Comparison of ENCODE assay signal across 9 mouse cellular contexts in genomic region chr6:85187340-85188211, GRCm38 (mm10). TPM values are rescaled to one million over a fixed set of nuclear protein-coding genes. Genes with fewer than 3 reads are reported as not detected.
DNase-seq lines count a peak whose midpoint lies in the region; ATAC-seq and TF ChIP-seq lines count a peak whose summit lies in the region.
"Had no signal": no experiment of that assay in that cellular context is flagged by ENCODE, and none has a peak within 500 bp of the region (broad histone marks: within the 10 kb centered on the region; RNA-seq: fewer than 3 reads in every experiment).

Gene Emx1 (plus strand): TSS chr6:85187438.

- under 1% methylated on average over 25 of the region's 81 CpGs for WGBS in embryonic facial prominence, embryonic 14.5 days
- WGBS in intestine, embryonic 15.5 days: 1% methylated on average over 81 of the region's 81 CpGs
- WGBS in stomach, embryonic 15.5 days: under 1% methylated on average over 80 of the region's 81 CpGs

- H3K36me3 ChIP-seq in embryonic facial prominence, embryonic 14.5 days (ENCODE audit: control insufficient read depth, insufficient read depth, low read length): no peaks in the 10 kb centered on the region
- no peaks in the 10 kb centered on the region for H3K36me3 ChIP-seq in intestine, embryonic 15.5 days
- H3K36me3 ChIP-seq in stomach, embryonic 15.5 days: no peaks in the 10 kb centered on the region

- peak; percentile 67 for ATAC-seq in embryonic facial prominence, embryonic 14.5 days (ENCODE audit: low read depth)
- peak; percentile 83 for ATAC-seq in intestine, embryonic 15.5 days
- peak; percentile 75 for ATAC-seq in stomach, embryonic 15.5 days (ENCODE audit: insufficient read depth, low FRiP score, low read depth)
- ATAC-seq in megakaryocyte-erythroid progenitor cell, adult 5-6 weeks (replicated peaks; ENCODE audit: low FRiP score, low TSS enrichment, poor library complexity, severe bottlenecking): no peak

- TF ChIP-seq CTCF in gastrocnemius, adult 2 months (IDR thresholded peaks at IDR 0.05): no peak

- peak within 1 kb of the TSS; percentile 73 for H3K4me2 ChIP-seq in embryonic facial prominence, embryonic 14.5 days (ENCODE audit: low read depth, low read length)
- peak within 1 kb of the TSS; percentile 86 for H3K4me2 ChIP-seq in intestine, embryonic 15.5 days (replicated peaks)
- peak within 1 kb of the TSS; percentile 82 for H3K4me2 ChIP-seq in stomach, embryonic 15.5 days

- DNase-seq in gastrocnemius, adult 2 months: no peak
- no peak for DNase-seq in gastrocnemius, postnatal 4 days (ENCODE audit: low spot score in 2 of 2)
- peak; percentile 31 for DNase-seq in embryonic facial prominence, embryonic 14.5 days (ENCODE audit: low spot score)
- peak; percentile 59 to 69 for DNase-seq in left cerebral cortex, postnatal 14 days (ENCODE audit: low spot score in 2 of 2)
- peak; percentile 27 to 54 for DNase-seq in lung, postnatal 4 days

- H3K27ac ChIP-seq in gastrocnemius, adult 2 months: no peak within 1 kb of the TSS
- H3K27ac ChIP-seq in embryonic facial prominence, embryonic 14.5 days (replicated peaks; ENCODE audit: low read depth, low read length): no peak within 1 kb of the TSS
- H3K27ac ChIP-seq in intestine, embryonic 15.5 days: no peak within 1 kb of the TSS
- no peak within 1 kb of the TSS for H3K27ac ChIP-seq in stomach, embryonic 15.5 days

- intact Hi-C loops in gastrocnemius, adult 2 months (cut with DNase I): no loop called here
- intact Hi-C loops in left cerebral cortex, postnatal 14 days (cut with DNase I): no loop called here

- H3K9ac ChIP-seq in embryonic facial prominence, embryonic 14.5 days (ENCODE audit: low read depth, low read length): peak within 1 kb of the TSS; percentile 37; the same call in 1 of the 2 replicates
- peak within 1 kb of the TSS; percentile 26; the same call in 1 of the 2 replicates for H3K9ac ChIP-seq in intestine, embryonic 15.5 days
- no peak within 1 kb of the TSS for H3K9ac ChIP-seq in stomach, embryonic 15.5 days

- H3K27me3 ChIP-seq in embryonic facial prominence, embryonic 14.5 days (replicated peaks; ENCODE audit: control insufficient read depth, insufficient read depth, low read length): peaks cover 86% of the 10 kb centered on the region
- H3K27me3 ChIP-seq in intestine, embryonic 15.5 days (replicated peaks): peaks cover 78% of the 10 kb centered on the region
- H3K27me3 ChIP-seq in stomach, embryonic 15.5 days (replicated peaks): peaks cover 73% of the 10 kb centered on the region

- H3K9me3 ChIP-seq in embryonic facial prominence, embryonic 14.5 days (ENCODE audit: control insufficient read depth, low read length): no peaks in the 10 kb centered on the region
- no peaks in the 10 kb centered on the region for H3K9me3 ChIP-seq in intestine, embryonic 15.5 days
- H3K9me3 ChIP-seq in stomach, embryonic 15.5 days: no peaks in the 10 kb centered on the region

- H3K4me3 ChIP-seq in gastrocnemius, adult 2 months: peak within 1 kb of the TSS; percentile 62
- peak within 1 kb of the TSS; percentile 39 for H3K4me3 ChIP-seq in embryonic facial prominence, embryonic 14.5 days (ENCODE audit: low read depth, low read length)
- peak within 1 kb of the TSS; percentile 39 for H3K4me3 ChIP-seq in intestine, embryonic 15.5 days (replicated peaks)
- peak within 1 kb of the TSS; percentile 39 for H3K4me3 ChIP-seq in stomach, embryonic 15.5 days (replicated peaks)

- H3K4me1 ChIP-seq in embryonic facial prominence, embryonic 14.5 days (ENCODE audit: control insufficient read depth, insufficient read depth, low read length): peaks cover 7% of the 10 kb centered on the region
- H3K4me1 ChIP-seq in intestine, embryonic 15.5 days (replicated peaks): peaks cover 34% of the 10 kb centered on the region
- H3K4me1 ChIP-seq in stomach, embryonic 15.5 days: peaks cover 37% of the 10 kb centered on the region

RNA-seq across cellular contexts. Expression of gene Emx1, which starts in this region (rescaled TPM):
- total RNA-seq in gastrocnemius, adult 2 months (2021): not detected
- not detected for total RNA-seq in gastrocnemius, postnatal 4 days (2021)
- 0.11 TPM in 1 of 2 replicates, not detected in the other for polyA plus RNA-seq in embryonic facial prominence, embryonic 14.5 days (2014; fragmentation: Nextera tagmentation; extraction: Ambion mirVana)
- polyA plus RNA-seq in intestine, embryonic 15.5 days (2015; fragmentation: Nextera tagmentation; extraction: Ambion mirVana): not detected in 2 replicates
- total RNA-seq in left cerebral cortex, postnatal 14 days (2021): 10 to 100 TPM; 39.9 to 41.6 TPM
- polyA plus RNA-seq in stomach, embryonic 15.5 days (2015; fragmentation: Nextera tagmentation; extraction: Ambion mirVana): not detected in 2 replicates
- total RNA-seq in megakaryocyte-erythroid progenitor cell, adult 5-6 weeks (2014; fragmentation: Nextera tagmentation): not detected in 2 replicates
- not detected in 2 replicates for total RNA-seq in megakaryocyte-erythroid progenitor cell, adult 5-6 weeks (2017)
- total RNA-seq: heart, adult 18-20 months had no signal

Comparison
In these comparisons a context has a peak if more than half of its experiments do, and no peak if none do; other contexts are left out.
1. RNA of gene Emx1 (total RNA-seq): 39.9 to 41.6 TPM in left cerebral cortex, postnatal 14 days; not detected in gastrocnemius, adult 2 months, not detected in gastrocnemius, postnatal 4 days and not detected in megakaryocyte-erythroid progenitor cell, adult 5-6 weeks; every median in the first group is over 10 times any median in the second.
2. Peak in DNase-seq, ATAC-seq, H3K4me3 ChIP-seq, H3K9ac ChIP-seq and H3K4me2 ChIP-seq in embryonic facial prominence, embryonic 14.5 days; RNA of the gene not detected or under 1 TPM.
3. Peak in ATAC-seq, H3K4me3 ChIP-seq, H3K9ac ChIP-seq and H3K4me2 ChIP-seq in intestine, embryonic 15.5 days; RNA of the gene not detected or under 1 TPM.
4. Peak in ATAC-seq, H3K4me3 ChIP-seq and H3K4me2 ChIP-seq in stomach, embryonic 15.5 days; RNA of the gene not detected or under 1 TPM.
5. DNase-seq: peak in left cerebral cortex, postnatal 14 days (2 of 2) and lung, postnatal 4 days (2 of 2); none in gastrocnemius, adult 2 months (single experiment) and gastrocnemius, postnatal 4 days (0 of 2).
6. Peak in every context shown above with its lines, with median percentiles within 50 percentile points of each other: H3K4me3 ChIP-seq and H3K4me2 ChIP-seq.